Mouse (Mus musculus) limb, embryonic 12.5 days (tissue): Measurements from ENCODE around the gene Cd4. TPM values are rescaled to one million over a fixed set of nuclear protein-coding genes. Genes with fewer than 3 reads are reported as not detected.

Source experiments
- ATAC-seq: fragments of 200-750 bp; cut with Nextera tagmentation; 2 replicates; pipeline ENCODE4 v1.8.0; 2017; ENCODE audit warnings: low read depth, moderate TSS enrichment; ENCODE audit not compliant: insufficient number of reproducible peaks, insufficient read depth, low FRiP score, low TSS enrichment
- H3K27ac ChIP-seq: fragments of 300-500 bp; sonication (generic); 2 replicates; pipeline ENCODE4 v1.5.1; 2016; ENCODE audit warnings: mild to moderate bottlenecking, moderate library complexity
- H3K27me3 ChIP-seq: fragments of 300-500 bp; sonication (generic); 2 replicates; pipeline ENCODE4 v1.6.1; 2016; ENCODE audit warnings: mild to moderate bottlenecking, moderate library complexity
- H3K36me3 ChIP-seq: fragments of 300-500 bp; sonication (generic); 2 replicates; pipeline ENCODE4 v1.6.1; 2016; ENCODE audit warnings: mild to moderate bottlenecking, moderate library complexity
- H3K4me1 ChIP-seq: fragments of 300-500 bp; sonication (generic); replicated peaks from 2 replicates; pipeline ENCODE4 v1.6.1; 2016
- H3K4me2 ChIP-seq: fragments of 300-500 bp; sonication (generic); 2 replicates; pipeline ENCODE4 v1.6.1; 2016; ENCODE audit warnings: mild to moderate bottlenecking, moderate library complexity
- H3K4me3 ChIP-seq: fragments of 300-500 bp; sonication (generic); replicated peaks from 2 replicates; pipeline ENCODE4 v1.5.1; 2016; ENCODE audit warnings: mild to moderate bottlenecking
- H3K9ac ChIP-seq: fragments of 300-500 bp; sonication (generic); replicated peaks from 2 replicates; pipeline ENCODE4 v1.6.1; 2016; ENCODE audit warnings: mild to moderate bottlenecking, moderate library complexity
- H3K9me3 ChIP-seq: fragments of 300-500 bp; sonication (generic); 2 replicates; pipeline ENCODE4 v1.6.1; 2016; ENCODE audit warnings: mild to moderate bottlenecking, moderate library complexity
- WGBS: fragments of 180-500 bp; shearing (Covaris S2); methylation state at CpG from one replicate; pipeline ENCODE4 v1.1.7; 2016; 5-methylcytosine and 5-hydroxymethylcytosine counted together
- polyA plus RNA-seq: library from polyadenylated mRNA; unstranded; fragments of >200 nt; fragmentation: Nextera tagmentation; extraction: Ambion mirVana; gene quantifications from 2 replicates; pipeline ENCODE4 v1.2.1, GENCODE M21; 2016

Cd4 gene
- polyA plus RNA-seq, 1 experiment from 2014 or later, result 0.15 TPM

- 69% methylated on average over 4 of the region's 4 CpGs for WGBS
- Histone ChIP-seq H3K4me1 (peaks cover 45% of the 10 kb centered on the region), H3K36me3 (no peaks in the 10 kb centered on the region), H3K27ac (peak overlapping the region; percentile 100), H3K4me2 (no peak overlapping the region), H3K27me3 (no peaks in the 10 kb centered on the region), H3K9ac (no peak overlapping the region), H3K4me3 (no peak overlapping the region), H3K9me3 (no peaks in the 10 kb centered on the region)
- no peak for ATAC-seq
These were observed 33.5 kb upstream of the Cd4 start for GRCm38 (mm10) chr6:124921539-124921938.

- Histone ChIP-seq H3K9ac (no peak overlapping the region; the same call in 1 of the 2 replicates), H3K9me3 (no peaks in the 10 kb centered on the region), H3K4me3 (peak overlapping the region; percentile 97), H3K27me3 (no peaks in the 10 kb centered on the region), H3K27ac (peak overlapping the region; percentile 100), H3K4me1 (peaks cover 47% of the 10 kb centered on the region), H3K36me3 (no peaks in the 10 kb centered on the region; the same call in 1 of the 2 replicates), H3K4me2 (peak overlapping the region; percentile 98)
- 28% methylated on average over 9 of the region's 9 CpGs for WGBS
- no peak for ATAC-seq
These were observed 32.5 kb upstream of the Cd4 start for GRCm38 (mm10) chr6:124920318-124921085.

- H3K9ac ChIP-seq, result no peak within 1 kb of the TSS; the same call in 1 of the 2 replicates
- ATAC-seq, result peak; percentile 90
These were observed 31.8 kb upstream of the Cd4 start, which contains the start of gene Ptms for GRCm38 (mm10) chr6:124919695-124920317. Gene Ptms, minus strand, starts transcription at chr6:124920103.

GRCm38 (mm10) chr6:124918890-124919627 is 31.0 kb upstream of the Cd4 start:
- Histone ChIP-seq H3K9ac (0 out of 2 replicates have a peak overlapping the region, but pooled peaks have one; percentile 100), H3K4me2 (peak overlapping the region; percentile 98), H3K27ac (peak overlapping the region; percentile 100), H3K4me1 (peaks cover 54% of the 10 kb centered on the region), H3K27me3 (no peaks in the 10 kb centered on the region), H3K9me3 (no peaks in the 10 kb centered on the region), H3K36me3 (peaks cover 13% of the 10 kb centered on the region), H3K4me3 (peak overlapping the region; percentile 97)
- no peak for ATAC-seq
- WGBS, result 23% methylated on average over 13 of the region's 14 CpGs

More at GRCm38 (mm10) chr6:124919695-124920317, 31.8 kb upstream of the Cd4 start, which contains the start of gene Ptms:
- peak within 1 kb of the TSS; percentile 100 for H3K27ac ChIP-seq
- H3K4me2 ChIP-seq, result peak within 1 kb of the TSS; percentile 98
- H3K4me1 ChIP-seq, result peaks cover 47% of the 10 kb centered on the region
- peaks cover 6% of the 10 kb centered on the region for H3K36me3 ChIP-seq
- H3K4me3 ChIP-seq, result peak within 1 kb of the TSS; percentile 97
- WGBS, result 0% methylated on average over 13 of the region's 13 CpGs
- H3K27me3 ChIP-seq, result no peaks in the 10 kb centered on the region
- H3K9me3 ChIP-seq, result no peaks in the 10 kb centered on the region

- H3K36me3 ChIP-seq, result peaks cover 21% of the 10 kb centered on the region
- WGBS, result 8% methylated on average over 7 of the region's 7 CpGs
- peak overlapping the region; percentile 98 for H3K4me2 ChIP-seq
- peak overlapping the region; percentile 97 for H3K4me3 ChIP-seq
- H3K27me3 ChIP-seq, result no peaks in the 10 kb centered on the region
- no peaks in the 10 kb centered on the region for H3K9me3 ChIP-seq
- peaks cover 59% of the 10 kb centered on the region for H3K4me1 ChIP-seq
- H3K9ac ChIP-seq, result peak overlapping the region; percentile 100
- peak overlapping the region; percentile 100 for H3K27ac ChIP-seq
- no peak for ATAC-seq
These were observed 30.3 kb upstream of the Cd4 start for GRCm38 (mm10) chr6:124918331-124918690.

GRCm38 (mm10) chr6:124917518-124918330 is 29.7 kb upstream of the Cd4 start:
- H3K4me2 ChIP-seq, result peak overlapping the region; percentile 98
- ATAC-seq, result peak; percentile 21
- H3K4me3 ChIP-seq, result peak overlapping the region; percentile 97
- peaks cover 59% of the 10 kb centered on the region for H3K4me1 ChIP-seq
- H3K27ac ChIP-seq, result peak overlapping the region; percentile 100
- H3K36me3 ChIP-seq, result peaks cover 27% of the 10 kb centered on the region
- H3K27me3 ChIP-seq, result no peaks in the 10 kb centered on the region
- H3K9ac ChIP-seq, result peak overlapping the region; percentile 100
- under 1% methylated on average over 65 of the region's 89 CpGs for whole genome bisulfite sequencing
- no peaks in the 10 kb centered on the region for H3K9me3 ChIP-seq

GRCm38 (mm10) chr6:124916695-124917517 is 28.9 kb upstream of the Cd4 start:
- no peak for ATAC-seq
- WGBS, result 2% methylated on average over 59 of the region's 67 CpGs
- peaks cover 57% of the 10 kb centered on the region for H3K4me1 ChIP-seq

GRCm38 (mm10) chr6:124915942-124916694 is 28.1 kb upstream of the Cd4 start:
- Histone ChIP-seq H3K4me2 (peak overlapping the region; percentile 98), H3K9me3 (no peaks in the 10 kb centered on the region), H3K27ac (peak overlapping the region; percentile 100), H3K4me1 (peaks cover 55% of the 10 kb centered on the region), H3K27me3 (peaks cover 5% of the 10 kb centered on the region; the same call in 1 of the 2 replicates), H3K36me3 (peaks cover 31% of the 10 kb centered on the region), H3K9ac (peak overlapping the region; percentile 100), H3K4me3 (peak overlapping the region; percentile 97)
- 7% methylated on average over 12 of the region's 12 CpGs for WGBS
- ATAC-seq, result no peak

More at GRCm38 (mm10) chr6:124916695-124917517, 28.9 kb upstream of the Cd4 start:
- Histone ChIP-seq H3K36me3 (peaks cover 31% of the 10 kb centered on the region), H3K27me3 (no peaks in the 10 kb centered on the region), H3K27ac (peak overlapping the region; percentile 100), H3K4me2 (peak overlapping the region; percentile 98), H3K9me3 (no peaks in the 10 kb centered on the region), H3K9ac (peak overlapping the region; percentile 100), H3K4me3 (peak overlapping the region; percentile 97)

GRCm38 (mm10) chr6:124915160-124915941 is 27.3 kb upstream of the Cd4 start:
- ATAC-seq, result no peak
- no peaks in the 10 kb centered on the region for H3K9me3 ChIP-seq
- H3K36me3 ChIP-seq, result peaks cover 31% of the 10 kb centered on the region
- peak overlapping the region; percentile 97 for H3K4me3 ChIP-seq
- H3K27ac ChIP-seq, result peak overlapping the region; percentile 100
- peaks cover 49% of the 10 kb centered on the region for H3K4me1 ChIP-seq
- 22% methylated on average over 22 of the region's 22 CpGs for WGBS
- peak overlapping the region; percentile 98 for H3K4me2 ChIP-seq
- peaks cover 13% of the 10 kb centered on the region; the same call in 1 of the 2 replicates for H3K27me3 ChIP-seq
- peak overlapping the region; percentile 100 for H3K9ac ChIP-seq
